Mouse (Mus musculus) layer of hippocampus, adult 11-12 months (tissue): ENCODE measurements around the gene B4gat1.
"Not testable (repeated sequence)": the region's sequence is repeated elsewhere in the genome, so short reads cannot be mapped to it uniquely, and the experiment has no call there.

ENCODE experiments used
- DNase-seq: peaks from one replicate; pipeline ENCODE4 v3.0.0; 2022; ENCODE audit warnings: low spot score

Gene B4gat1

DNA sequence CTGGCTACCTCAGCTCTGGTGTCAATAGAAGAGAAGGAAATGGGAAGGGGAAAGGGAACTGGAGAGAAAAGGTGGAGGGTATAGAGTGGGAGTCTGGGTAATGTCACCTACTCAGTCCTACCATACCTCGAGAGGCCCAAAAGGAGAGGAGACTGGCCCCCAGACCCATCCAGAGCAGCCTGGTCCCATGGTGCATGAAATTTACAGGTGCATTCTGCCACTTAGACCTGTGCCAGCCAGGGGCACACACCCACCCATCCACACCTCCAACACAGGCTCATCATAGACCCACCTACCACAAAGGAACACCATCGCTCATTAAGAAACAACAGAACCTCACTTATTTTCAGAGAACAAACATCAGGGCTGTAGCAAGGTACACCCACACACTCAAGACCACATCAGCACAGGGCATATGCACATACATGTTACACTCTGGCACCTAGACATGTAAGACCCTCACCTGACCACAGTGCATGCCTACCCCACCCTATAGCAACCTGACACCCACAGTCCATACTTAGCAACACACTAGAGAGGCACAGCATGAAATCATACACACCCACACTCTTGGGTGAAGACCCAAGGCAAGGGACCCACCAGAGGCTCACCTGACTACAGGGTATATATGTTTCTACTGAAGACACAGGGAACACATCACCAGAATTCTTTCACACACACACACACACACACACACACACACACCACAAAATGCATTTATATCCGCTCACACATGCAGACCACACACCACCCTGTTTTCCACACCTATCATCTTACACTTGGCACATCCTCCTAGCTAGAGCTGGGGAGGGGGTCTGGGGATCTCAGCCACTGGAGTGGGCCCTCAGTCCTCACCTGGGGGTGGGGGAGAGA lies 45.6 kb downstream of the B4gat1 start:
- DNase-seq: no peak

DNA sequence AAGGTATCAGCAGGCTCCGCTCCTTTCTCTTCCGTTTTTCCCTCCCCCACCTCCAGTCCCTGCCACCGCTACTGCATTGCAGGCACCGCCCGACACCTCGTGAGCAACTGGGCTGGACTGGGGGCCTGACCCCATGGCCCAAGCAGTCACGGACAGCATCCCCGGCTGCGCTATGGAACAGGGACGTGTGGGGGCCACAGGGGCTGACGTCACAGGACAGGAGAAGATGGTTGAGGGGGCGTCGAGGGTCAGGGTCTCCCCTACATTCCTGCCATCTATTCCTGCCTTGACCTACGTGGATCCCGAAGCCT lies 46.2 kb downstream of the B4gat1 start:
- DNase-seq: no peak

GRCm38 (mm10) chr19:5085145-5085863 lies 46.7 kb downstream of the B4gat1 start, which contains the start of gene Tmem151a:
Gene Tmem151a, minus strand, starts transcription at chr19:5085531.
- DNase-seq: peak; percentile 61

DNA sequence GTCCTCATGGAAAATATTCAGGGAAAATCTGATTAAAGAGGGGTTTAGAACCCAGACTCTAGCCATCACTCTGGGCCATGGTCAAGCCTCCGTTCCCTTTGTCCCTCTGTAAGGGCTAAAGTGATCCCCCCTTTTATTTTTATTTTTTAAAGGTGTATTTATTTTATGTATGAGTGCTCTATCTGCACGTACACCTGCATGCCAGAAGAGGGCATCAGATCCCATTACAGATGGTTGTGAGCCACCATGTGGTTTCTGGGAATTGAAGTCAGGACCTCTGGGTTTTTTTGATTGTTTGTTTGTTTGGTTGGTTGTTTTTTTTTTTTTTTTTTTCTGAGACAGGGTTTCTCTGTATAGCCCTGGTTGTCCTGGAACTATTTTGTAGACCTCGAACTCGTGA lies 47.9 kb downstream of the B4gat1 start:
- not testable (repeated sequence) for DNase-seq

GRCm38 (mm10) chr19:5087884-5088728 lies 49.5 kb downstream of the B4gat1 start, which contains the start of gene Yif1a:
Gene Yif1a, plus strand, starts transcription at chr19:5088538.
- peak; percentile 98 for DNase-seq

DNA sequence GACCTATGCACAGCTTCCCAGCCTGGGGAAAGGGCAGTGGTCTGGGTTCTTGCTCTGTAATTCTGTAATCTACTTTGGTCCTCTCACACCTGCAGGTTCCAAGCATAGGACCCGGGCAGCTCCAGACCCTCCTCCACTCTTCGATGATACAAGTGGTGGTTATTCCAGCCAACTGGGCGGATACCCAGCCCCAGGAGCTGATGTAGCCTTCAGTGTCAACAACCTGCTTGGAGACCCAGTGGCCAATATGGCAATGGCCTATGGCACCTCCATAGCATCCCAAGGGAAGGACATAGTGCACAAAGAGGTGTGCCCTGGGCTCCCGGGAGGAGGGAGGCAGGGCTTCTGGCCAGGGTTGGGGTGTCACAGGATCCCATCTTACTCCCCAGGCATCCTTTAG lies 50.7 kb downstream of the B4gat1 start:
- no peak for DNase-seq
